Mouse (Mus musculus): ENCODE data around the gene Sgms1.

DNA sequence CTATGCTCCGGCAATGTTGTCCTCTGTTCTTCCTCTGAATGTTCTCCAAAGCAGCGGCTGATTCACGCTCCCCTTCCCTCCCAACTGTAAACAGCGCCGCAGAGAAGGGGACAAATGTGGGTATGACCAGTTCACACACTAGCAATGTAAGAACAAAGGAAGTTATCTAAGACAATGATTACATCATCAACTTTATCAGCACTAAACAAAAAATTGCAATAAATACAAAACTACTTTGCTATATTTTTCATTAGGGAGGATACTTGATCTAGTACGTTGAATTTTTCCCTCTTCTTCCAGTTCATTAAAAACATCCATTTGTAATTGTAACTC lies 119.7 kb downstream of the Sgms1 start:
- TF ChIP-seq POLR2A (IDR thresholded peaks at IDR 0.05; ENCODE audit: insufficient read depth, low read depth, low read length): no peak
- TF ChIP-seq CTCF (IDR thresholded peaks at IDR 0.05): no peak

Measured in heart, adult 2 months (tissue).